Mouse (Mus musculus): ENCODE results near the gene Glt1d1.

DNA sequence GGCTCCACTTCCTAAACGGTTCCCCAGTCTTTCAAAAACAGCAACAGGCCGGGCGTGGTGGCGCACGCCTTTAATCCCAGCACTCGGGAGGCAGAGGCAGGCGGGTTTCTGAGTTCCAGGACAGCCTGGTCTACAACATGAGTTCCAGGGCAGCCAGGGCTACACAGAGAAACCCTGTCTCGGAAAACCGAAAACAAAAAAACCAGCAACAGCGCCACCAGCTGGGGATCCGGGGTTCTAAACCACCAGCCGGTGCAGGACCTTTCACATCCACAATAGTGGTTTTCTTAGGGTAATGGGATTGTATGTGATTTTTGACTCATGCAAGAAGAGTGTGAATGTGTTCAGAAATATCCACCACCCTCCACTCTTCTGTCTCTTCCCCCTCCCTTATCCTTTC, 4.8 kb upstream of the Glt1d1 start:
- no peak for TF ChIP-seq POLR2A (IDR thresholded peaks at IDR 0.05; ENCODE audit: borderline replicate concordance, low read depth, low read length)
- TF ChIP-seq CTCF (IDR thresholded peaks at IDR 0.05; ENCODE audit: low read depth, low read length), result no peak

All from bone marrow macrophage, adult 2 months (primary cell).